Mouse (Mus musculus) CH12F3 (cell line): ENCODE measurements around the gene Tbc1d22a.

Experiments
- in situ Hi-C: fragments of 300-500 bp; cut with MboI; formaldehyde crosslinking; loops from 2 replicates; pipeline ENCODE4 v1.14.3; 2020; ENCODE audit warnings: low sequenced_read_pairs

Gene Tbc1d22a

DNA sequence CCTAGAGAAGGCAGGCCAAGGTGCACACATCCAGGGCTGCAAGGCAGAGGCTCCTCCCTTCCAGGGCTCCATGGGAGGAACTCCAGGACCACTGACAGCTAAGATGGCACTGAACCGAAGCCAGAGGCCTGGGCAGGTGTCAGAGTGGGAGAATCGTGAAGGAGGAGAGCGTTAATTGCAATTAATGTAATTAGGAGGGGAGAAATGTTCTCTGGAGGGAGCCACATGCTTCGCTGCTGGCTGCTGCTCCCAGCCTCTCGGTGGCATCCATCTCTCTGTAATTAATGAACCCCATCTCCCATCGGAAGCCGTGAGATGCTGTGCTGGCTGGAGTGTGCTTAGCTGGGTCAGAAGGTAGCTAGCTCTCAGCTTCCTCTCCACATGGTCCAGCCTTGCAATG, 116.2 kb downstream of the Tbc1d22a start:
- in situ Hi-C loops, result no loop called here

DNA sequence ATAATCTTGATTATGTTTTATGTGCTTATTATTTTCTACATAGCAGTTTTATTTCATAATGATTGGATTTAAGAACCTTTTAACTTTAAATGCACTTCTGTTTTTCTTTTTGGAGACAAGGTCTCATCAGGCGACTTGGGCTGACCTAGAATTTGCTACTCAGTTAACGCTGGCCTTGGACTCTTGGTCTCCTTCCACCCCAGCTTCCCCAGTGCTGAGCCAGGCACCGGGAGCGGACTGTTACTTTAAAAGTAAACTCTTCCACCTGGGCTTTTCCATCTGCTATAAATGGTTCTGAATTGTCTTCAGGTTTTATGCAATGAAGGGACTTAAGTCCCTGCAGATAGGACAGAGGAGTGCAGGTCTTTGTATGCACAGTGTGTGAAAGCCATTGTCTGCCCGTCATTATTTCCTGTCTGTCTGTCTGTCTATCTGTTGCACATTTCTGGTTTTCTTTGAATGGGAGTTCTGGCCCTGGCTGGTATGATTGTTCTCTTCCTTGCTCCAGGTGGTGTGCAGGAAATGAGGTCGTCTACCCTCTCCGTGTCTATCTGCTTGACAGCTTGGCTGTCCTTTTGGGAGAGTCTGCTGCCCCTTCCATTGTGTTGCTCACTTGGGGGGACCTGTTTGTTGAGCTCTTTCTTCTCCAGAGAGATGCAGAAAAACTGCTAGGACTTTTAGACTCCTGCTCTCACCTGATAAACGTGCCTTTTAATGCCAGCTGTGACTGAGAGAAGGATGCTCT, 117.4 kb downstream of the Tbc1d22a start:
- in situ Hi-C loops, result no loop called here

DNA sequence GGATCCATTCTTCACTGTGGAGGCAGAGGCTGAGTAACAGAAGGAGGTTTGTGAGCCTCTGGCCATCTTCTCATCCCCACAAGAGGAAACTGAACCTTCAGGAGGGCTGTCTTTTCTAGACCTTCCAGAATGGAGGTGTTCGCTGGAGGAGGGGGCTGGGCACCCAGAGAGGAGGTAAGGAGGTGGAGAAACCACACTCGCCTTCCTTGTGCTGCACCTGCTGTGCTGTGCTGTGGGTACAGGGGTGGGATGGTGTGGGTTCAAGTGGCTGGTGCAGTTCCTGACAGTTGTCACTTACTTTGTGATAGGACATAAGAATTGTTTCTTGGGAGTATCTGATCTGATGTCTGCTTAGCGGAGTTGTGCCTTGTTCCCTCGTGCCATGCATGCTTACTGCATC, 118.9 kb downstream of the Tbc1d22a start:
- in situ Hi-C loops, result no loop called here

DNA sequence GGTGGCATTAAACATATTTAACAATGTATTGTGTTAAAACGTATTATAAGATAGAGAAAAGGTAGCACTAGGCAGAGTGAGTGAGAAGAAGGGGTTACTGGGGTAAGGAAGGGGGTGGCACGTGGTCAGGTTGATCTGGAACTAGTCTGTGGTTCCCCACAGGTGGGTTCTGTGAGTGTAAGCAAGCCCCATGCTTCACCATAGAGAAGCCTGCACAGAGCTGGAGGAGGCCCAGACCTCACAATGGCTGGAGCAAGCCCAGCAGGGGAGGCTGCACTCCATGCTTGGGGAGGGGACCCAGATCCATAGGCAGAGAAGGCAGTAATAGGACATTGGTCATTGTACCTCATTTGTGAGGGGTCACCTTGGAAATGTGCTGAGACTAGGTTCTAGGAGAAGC, 119.3 kb downstream of the Tbc1d22a start:
- in situ Hi-C loops, result no loop called here

DNA sequence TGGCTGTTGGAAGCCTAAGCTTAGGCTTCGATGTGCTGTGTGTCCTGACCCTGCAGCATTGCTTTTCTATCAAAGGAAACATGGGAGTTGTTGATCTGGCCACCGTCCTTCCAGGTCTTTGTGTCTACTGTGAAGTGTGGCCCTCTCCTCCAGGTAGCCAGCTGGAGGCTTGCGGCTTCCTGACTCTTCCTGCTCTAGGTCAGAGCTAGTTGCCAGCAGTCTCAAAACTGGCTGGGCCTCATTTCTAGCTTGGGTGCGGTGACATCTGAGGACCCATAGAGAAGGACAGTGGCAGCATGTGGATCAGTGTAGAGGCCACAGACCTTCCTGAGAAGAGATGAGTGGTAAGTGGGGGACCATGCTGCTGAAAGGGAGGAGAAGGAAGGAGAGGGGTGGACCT, 120.0 kb downstream of the Tbc1d22a start:
- in situ Hi-C loops, result no loop called here

DNA sequence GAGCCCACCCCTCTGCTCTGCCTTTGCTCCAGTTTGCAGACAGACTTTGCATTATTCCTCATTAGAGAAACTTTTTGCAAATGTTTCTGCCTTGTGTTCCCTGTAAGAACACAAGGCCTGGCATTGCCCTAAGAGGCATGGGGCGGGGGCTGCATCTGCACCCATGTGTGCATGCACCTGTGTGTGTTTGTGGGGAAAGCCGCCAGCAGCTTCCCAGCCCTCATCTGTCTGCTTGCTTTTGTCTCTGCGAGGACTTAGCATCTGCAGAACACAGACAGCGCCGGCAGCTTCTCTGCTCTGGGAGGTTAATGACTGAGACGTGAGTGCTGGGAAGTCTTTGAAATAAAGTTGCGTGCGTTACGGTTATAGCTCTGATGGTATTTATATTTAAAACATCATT, 120.5 kb downstream of the Tbc1d22a start:
- in situ Hi-C loops, result no loop called here

DNA sequence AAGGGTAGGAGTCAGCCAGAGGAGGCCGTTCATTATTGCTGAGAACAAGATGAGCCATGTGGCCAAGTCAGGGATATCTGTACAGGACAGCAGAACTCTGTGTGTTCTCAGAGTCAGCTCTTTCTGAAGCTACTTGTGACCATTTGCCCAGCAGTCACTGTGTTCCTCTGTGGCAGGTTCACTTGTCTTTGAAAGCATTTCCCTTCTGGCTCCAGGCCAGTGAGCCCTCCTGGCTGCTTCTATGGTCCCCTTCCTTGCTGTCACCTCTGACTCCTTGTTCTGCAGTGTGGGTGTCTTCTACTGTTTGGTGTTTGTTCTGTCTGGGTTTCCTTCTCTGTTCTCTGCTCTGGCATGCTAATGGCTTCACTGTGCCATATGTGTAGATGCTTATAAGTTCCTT, 121.5 kb downstream of the Tbc1d22a start:
- in situ Hi-C loops, result no loop called here

DNA sequence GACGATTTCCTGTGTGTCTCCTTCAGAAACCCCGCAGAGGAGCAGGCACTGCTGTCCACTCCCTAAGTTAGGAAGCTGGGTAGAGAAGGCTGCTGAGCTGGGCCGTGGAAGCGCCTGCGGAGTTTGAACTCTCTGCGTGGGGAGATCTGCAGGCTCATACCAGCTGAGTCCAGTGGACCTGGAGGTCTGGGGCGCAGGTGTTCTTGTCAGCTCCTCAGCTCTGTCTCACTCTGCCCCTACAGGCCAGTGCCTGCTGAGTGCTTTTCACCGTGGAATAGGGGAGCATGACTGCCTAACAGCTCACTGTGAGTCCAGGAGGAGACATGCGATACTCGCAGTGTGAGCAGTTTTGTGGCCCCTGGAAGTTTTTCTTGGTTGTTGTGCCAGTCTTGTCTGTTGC, 123.5 kb downstream of the Tbc1d22a start:
- in situ Hi-C loops, result no loop called here

DNA sequence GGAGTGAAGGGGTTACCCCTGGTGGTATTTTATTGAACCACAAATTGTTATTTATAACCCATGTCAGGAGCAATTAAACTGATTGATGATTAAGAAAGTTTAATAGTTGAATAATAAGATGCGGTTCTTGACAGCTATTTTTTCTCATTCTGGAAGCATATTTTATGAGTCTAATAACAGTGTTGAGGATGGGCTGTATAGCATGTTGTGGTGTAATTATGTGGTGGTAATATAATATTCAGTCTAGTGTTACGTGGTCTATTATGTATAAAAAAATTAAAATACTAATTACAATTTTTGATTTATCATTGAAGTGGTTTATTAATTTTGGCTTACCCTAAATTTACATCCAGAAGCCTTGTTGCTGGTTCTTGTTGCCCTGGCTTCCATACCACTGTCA, 125.5 kb downstream of the Tbc1d22a start:
- in situ Hi-C loops, result no loop called here

DNA sequence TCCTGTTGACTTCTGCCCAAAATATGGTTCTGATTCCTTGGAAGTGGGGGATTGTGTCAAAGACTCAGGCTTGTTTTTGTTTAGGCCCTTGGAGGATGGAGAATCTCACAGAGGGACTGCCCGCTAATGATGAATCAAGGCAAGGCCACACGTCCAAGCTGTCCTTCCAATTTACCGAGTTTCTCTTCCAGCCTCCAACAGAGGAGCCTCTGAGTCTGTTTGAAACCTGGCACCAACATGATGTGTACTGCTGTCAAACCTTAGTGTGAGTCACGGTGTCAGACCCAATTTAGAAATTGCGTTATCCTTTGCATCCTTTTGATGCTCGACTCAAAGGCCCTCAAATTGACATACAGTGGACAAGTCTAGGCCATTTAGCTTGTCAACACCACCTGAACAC, 126.5 kb downstream of the Tbc1d22a start:
- in situ Hi-C loops, result no loop called here

DNA sequence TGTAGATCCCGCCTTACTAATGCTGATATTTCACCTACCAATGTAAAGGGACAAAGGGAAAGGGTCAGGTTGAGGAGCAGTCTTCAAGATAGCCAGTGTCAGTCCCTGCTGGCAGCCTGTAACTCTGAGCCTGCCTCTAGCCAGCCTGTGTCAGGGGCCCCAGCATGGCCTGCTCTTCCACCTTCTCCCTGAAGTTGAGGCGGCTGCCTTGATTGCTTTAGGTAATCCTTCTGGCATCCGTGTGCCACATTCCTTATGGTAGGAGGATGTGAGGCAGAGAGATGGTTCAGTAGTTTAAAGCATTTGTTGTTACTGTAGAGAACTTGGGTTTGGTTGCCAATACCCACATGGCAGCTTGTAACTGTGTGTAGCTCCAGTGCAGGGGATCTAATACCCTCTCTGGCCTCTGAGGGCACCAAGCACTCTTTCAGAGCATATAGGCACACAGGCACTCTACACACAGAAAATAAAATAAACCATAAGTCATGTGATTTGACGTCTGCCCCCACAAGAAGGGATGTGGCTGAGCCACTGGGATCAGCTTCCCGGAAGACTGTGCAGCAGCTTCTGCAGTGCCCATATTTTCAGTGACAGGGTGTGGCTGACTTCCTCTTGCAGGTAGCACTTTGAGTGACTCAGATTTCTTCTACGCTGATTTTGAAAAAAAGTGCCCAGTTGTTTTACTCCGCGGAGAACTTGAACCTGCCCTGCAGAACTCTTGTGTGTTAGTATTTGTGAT, 128.5 kb downstream of the Tbc1d22a start:
- in situ Hi-C loops, result no loop called here

DNA sequence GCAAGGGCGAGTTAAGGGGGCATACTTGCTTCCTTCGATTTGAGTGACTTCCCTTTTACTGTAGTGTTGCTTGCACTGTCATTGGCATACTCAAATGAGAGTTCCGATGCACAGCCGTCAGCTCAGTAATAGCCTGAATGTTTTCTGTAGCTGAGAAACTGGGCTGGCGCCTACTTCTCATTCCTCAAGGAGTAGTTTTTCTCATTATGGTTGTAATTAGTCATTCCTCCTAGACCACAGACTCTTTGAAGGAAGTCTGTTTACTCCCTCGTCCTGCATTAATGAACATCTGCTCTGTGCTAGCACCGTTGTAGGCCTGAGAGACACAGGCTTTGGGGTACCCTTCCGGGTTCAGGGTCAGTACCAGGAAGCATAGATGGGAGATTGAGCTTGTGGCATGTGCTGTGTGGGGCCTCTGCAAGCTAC, 130.7 kb downstream of the Tbc1d22a start:
- in situ Hi-C loops, result no loop called here

DNA sequence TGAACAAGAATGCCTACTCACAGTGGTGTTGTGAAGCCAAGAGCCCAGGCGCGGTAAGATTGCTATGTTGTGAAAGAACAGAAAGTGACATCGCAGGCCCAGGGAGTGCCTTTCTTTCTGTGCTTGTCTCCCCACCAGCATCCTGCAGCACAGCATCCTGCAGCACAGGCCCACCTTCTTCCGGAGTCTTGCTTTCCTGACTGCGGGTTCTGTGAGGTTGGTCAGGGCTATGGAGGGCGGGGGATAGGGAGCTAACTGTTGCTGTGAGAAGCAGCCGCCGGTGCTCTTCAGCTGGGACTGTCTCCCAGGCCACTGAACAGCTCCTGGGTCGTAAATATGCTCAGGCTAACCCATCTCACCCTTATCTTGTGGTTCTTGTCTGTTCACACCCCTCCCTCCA, 131.6 kb downstream of the Tbc1d22a start:
- in situ Hi-C loops, result no loop called here

DNA sequence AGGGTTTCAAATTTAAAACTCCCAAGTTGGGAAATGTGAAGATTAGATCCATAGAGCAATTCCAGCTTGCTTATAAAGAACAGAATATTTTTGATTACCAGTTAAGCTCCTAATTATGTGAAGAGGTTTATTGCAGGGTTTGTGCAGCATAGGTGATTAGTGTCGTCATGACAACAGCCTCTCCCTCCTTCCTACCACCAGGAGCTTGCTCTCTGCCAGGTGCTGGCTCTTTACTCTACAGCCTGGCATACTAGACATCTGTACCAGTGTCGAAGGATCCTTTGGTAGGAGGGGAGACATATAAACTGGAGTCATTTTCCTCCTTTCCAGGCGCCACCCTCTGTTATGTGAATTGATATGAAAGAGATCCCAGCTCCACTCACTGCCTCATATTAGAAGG, 132.3 kb downstream of the Tbc1d22a start:
- in situ Hi-C loops, result no loop called here

DNA sequence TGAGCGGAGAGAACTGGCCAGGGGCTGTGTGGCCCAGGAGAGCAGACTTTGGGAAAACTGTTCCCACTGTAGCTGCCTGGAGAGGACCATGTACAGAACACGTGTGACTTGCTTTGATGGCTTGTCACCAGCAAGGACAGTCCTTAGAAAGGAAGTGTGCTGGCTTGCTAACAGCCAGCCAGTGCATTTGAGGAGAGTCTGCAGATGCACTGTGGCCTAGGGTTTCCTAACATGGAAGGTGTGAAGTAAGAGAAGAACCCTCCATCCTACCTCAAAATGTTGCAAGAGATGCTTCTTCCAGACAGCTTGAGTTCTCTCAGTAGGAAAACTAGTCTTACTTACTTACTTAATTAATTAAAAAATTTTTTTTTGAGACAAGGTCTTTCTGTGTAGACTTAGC, 140.7 kb downstream of the Tbc1d22a start:
- in situ Hi-C loops, result no loop called here

DNA sequence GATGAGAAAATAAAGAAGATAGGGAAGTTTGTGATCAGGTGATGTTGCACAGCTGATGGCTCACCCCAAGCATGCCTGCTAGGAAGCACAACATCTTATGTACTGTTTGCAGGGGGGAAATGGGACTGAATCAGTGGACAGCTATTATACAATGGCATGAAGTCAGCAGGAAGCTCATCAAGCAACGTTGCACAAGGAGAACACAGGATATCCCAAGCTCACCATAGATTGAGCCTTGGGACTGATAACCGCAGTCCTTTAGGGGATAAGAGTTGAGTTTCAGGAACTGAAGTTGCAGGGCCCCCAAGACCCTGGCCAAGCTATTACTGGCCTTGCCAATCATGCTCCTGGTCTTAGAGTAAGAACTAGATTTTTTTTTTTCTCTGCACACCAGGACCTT, 141.6 kb downstream of the Tbc1d22a start:
- in situ Hi-C loops, result no loop called here

DNA sequence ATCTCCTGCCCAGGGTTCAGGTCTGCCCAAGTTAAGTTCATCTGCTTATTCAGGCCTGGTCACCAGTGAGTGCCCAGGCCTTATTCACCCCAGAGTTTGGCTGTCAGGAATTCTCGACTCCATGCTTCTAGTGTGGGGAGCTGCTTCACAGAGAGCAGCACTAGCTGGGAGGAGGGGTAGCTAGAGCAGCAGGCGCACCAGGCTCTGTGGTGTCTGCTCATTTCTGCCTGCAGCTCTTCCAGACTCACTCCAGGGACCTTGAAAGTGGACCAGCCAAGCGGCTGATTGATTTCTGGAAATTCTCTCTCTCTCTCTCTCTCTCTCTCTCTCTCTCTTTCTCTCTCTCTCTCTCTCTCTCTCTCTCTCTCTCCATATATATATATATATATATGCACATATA, 146.1 kb downstream of the Tbc1d22a start:
- in situ Hi-C loops, result no loop called here

DNA sequence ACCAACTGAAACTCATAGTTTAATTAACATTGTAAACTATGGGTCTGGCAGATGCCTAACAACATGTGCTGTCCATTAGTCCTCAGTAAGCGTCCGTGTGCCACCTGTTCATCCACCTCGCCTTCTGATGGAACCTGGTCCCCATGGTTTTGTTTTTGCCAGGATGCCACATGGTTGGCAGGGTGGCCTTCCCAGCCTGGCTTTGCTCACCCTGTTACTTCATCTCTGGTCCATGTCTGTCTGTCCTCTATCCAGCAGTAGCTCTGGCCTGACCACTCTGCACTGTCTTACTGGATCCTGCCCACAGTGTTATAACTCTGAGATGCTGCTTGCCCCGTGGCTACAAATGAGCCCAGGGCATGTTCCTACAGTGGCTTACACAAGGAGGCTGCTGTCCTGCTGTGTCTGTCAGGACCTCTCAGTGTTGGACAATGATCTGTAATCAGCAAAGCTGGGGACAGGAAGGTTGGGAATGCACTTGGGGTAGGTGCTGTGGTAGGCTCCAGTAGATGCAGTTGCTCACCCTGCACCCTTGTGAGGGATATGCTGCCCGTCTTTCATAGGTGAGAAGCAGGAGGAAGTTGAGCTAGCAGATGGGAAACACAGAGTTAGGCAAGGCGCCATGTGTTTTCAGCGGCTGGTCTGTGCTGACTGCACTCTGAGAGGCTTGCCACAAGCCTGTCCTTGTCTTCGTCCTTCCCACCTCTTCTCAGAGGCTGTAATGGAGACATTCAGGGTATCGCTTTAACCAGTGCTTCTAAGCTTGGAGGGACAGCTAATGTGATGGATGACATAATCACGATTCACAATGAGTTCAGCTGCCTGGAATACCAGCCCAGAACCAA, 148.3 kb downstream of the Tbc1d22a start:
- in situ Hi-C loops, result no loop called here

DNA sequence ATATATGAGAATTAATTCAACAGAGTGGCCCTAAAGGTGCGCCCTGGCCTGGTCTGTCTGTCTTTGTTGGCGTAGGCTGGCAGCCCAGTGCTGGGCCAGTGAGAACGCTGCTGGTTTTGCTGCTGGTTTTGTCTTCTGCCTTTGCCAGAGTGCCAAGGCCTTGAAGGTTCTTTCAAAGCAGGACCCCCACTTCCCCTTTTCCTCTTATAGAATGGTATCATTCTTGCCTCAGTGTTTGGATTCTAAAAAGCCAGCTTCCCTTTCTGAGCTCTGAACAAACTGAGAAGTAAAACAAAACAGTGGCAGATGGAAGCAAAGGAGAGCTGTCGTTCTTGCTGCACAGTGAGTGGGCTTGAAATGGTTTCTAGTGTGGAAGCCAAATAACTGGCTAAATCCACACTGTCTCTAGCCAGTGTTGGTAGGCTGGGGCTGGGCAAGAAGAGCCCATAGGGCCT, 149.6 kb downstream of the Tbc1d22a start:
- in situ Hi-C loops, result no loop called here

DNA sequence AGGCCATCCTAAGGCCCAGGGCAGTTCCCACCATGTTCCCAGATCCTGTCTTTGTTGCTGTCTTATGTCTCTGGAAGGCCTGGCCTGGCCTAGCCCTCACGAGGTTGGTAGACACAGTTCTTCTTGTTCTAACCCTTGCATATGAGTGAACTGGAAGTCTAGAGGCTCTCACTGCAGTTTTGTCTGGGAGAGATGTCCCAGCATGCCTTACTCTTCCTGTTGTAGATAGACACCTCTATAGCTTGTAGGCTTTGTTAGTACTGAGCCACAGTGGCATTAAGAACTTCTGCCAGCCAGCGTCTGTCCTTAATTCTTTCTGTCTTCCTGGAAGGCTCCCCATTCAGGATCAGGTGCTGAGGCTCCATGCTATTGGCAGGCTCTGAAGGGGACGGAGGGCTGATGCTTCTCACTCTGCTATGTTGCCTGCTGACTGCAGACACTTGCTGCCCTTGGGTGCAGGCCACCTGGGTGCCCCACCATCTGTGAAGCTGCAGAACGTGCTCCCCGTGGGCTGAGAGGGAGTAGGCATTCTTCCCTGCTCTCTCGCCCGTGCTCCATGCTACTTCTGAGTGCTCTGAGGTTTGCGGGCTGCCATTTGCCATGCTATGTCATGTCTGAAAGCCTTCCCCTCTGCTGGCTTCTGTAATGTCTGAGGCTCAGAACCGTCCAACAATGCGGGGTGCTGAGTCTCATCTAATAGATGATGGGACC, 150.8 kb downstream of the Tbc1d22a start:
- in situ Hi-C loops, result no loop called here

DNA sequence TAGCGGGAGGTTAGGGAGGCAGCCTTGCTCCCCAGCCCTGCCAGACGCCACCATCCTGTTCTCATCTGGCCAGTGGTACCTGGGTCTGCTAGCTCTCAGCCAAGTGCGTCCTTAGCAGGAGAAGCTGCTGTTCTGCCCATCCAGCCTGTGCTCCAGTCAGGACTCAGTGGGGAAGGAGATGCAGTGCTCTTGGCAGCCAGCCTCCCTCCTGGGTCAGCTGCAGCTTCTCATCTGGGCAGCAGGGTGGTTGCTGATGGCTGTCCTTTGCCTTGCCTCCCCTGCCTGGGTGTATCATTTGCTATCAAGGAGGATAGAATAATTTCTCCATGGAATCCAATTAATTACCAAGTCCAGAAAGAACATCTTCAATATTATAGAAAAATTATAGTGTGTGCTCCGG, 152.5 kb downstream of the Tbc1d22a start:
- in situ Hi-C loops, result no loop called here
